Mouse (Mus musculus) liver, postnatal 0 days (tissue): ENCODE data around the gene Slc47a2.

Experiments
- CTCF ChIP-seq: sonication (generic); IDR thresholded peaks from 2 replicates; pipeline ENCODE4 v1.5.1; 2016; ENCODE audit warnings: antibody characterized with exemption, low read depth
- EP300 ChIP-seq: IDR thresholded peaks from 2 replicates; pipeline ENCODE4 v1.6.1; 2016; ENCODE audit warnings: antibody characterized with exemption, low read depth, mild to moderate bottlenecking

GRCm38 (mm10) chr11:61309831-61310230, 32.8 kb downstream of the Slc47a2 start:
- no peak for TF ChIP-seq CTCF
- TF ChIP-seq EP300, result no peak
